Mouse (Mus musculus): ENCODE data around the gene Vps13a. TPM values are rescaled to one million over a fixed set of nuclear protein-coding genes. Genes with fewer than 3 reads are reported as not detected.

Gene Vps13a
- polyA plus RNA-seq (2015; fragmentation: Nextera tagmentation; extraction: Ambion mirVana): 7.7 and 9.3 TPM in 2 replicates

DNA sequence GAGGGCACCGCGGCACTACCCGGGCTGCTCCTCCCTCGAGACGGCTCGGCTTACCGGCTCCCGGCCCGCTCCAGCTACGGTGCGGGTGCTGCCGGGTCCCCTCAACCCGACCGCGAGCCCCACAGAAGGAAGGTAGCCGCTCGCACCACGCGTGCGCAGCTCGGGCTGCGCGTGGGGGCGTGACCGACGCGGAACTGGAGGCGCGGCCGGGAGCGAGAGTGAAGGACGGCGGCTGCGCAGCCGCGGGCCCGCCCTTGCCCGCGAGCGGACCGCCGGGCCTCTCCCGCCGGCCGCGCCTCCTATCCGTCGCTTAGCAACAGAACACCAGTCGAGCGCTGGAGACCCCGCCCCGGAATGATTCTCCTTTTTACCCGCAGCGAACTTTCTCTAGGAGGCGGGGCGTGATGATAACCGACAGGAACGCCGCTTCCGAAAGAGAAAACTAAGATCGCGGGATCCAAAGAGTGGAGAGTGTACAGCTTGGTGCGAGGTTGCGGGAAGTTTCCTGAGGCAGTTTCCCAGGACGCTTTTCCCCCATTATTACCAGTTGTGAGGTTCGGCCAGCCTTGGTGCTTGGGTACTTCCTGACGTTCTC, at the start of gene Vps13a:
Gene Vps13a (minus strand): TSS at position 144 of the 595 bp plus-strand sequence.
- WGBS: under 1% methylated on average over 67 of the region's 67 CpGs
- peaks cover 8% of the 10 kb centered on the region; the same call in 1 of the 2 replicates for H3K27me3 ChIP-seq (replicated peaks; ENCODE audit: control insufficient read depth, insufficient read depth, low read length)
- ATAC-seq: peak; percentile 99
- no peaks in the 10 kb centered on the region for H3K9me3 ChIP-seq (ENCODE audit: control insufficient read depth, low read length)
- peak within 1 kb of the TSS; percentile 67 for H3K9ac ChIP-seq (replicated peaks; ENCODE audit: low read depth, low read length)
- H3K27ac ChIP-seq (ENCODE audit: low read length): no peak within 1 kb of the TSS
- H3K36me3 ChIP-seq (ENCODE audit: control insufficient read depth, insufficient read depth): no peaks in the 10 kb centered on the region
- peak within 1 kb of the TSS; percentile 94 for H3K4me2 ChIP-seq (ENCODE audit: low read length)
- H3K4me3 ChIP-seq (replicated peaks; ENCODE audit: low read length): peak within 1 kb of the TSS; percentile 82
- peaks cover 12% of the 10 kb centered on the region for H3K4me1 ChIP-seq (replicated peaks; ENCODE audit: control insufficient read depth, insufficient read depth, low read length)

DNA sequence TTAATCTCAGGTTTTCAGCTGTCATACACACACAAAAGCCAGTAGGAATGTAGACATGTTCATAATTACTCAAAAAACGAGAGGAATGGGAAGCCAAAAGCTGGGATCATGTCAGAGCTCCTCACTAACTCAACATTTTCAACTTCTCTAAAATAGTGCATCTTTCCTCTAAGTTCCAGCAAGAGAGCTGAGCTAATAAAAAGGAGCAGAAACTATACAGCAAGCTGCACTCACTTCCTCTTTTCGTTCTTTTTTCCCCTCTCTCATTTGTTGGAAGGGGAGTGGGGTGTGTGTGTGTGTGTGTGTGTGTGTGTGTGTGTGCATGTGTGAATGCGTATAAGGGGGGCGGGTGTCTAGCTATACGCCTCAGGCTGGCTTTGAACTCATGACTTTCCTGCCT, 46.9 kb upstream of the Vps13a start:
- ATAC-seq: no peak
- H3K27me3 ChIP-seq (replicated peaks; ENCODE audit: control insufficient read depth, insufficient read depth, low read length): no peaks in the 10 kb centered on the region
- H3K36me3 ChIP-seq (ENCODE audit: control insufficient read depth, insufficient read depth): no peaks in the 10 kb centered on the region
- no peaks in the 10 kb centered on the region for H3K4me1 ChIP-seq (replicated peaks; ENCODE audit: control insufficient read depth, insufficient read depth, low read length)
- H3K9me3 ChIP-seq (ENCODE audit: control insufficient read depth, low read length): no peaks in the 10 kb centered on the region
- no peak overlapping the region for H3K4me3 ChIP-seq (replicated peaks; ENCODE audit: low read length)
- WGBS: 87% methylated on average over 5 of the region's 5 CpGs
- no peak overlapping the region for H3K27ac ChIP-seq (ENCODE audit: low read length)
- no peak overlapping the region for H3K4me2 ChIP-seq (ENCODE audit: low read length)
- no peak overlapping the region for H3K9ac ChIP-seq (replicated peaks; ENCODE audit: low read depth, low read length)

DNA sequence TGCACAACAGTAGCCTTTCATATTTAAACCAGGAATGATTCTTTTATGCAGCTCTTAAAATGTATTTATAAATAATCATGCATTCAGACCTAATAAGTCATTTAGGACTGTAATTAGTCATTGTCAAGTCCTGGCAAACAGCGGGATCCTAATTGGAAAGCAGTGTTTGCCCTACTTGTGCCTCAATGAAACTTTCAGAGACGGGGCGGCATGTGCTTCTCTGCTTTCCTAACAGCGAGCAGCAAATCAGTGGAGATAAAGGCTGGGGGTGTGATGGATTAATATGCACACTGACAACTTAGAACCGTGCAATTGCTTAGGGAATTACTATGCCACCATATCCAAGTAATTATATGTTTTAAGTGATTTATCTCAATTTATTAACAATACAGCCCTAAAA, 44.5 kb upstream of the Vps13a start:
- Histone ChIP-seq H3K9ac (replicated peaks; ENCODE audit: low read depth, low read length) (no peak overlapping the region), H3K27me3 (replicated peaks; ENCODE audit: control insufficient read depth, insufficient read depth, low read length) (no peaks in the 10 kb centered on the region), H3K36me3 (ENCODE audit: control insufficient read depth, insufficient read depth) (no peaks in the 10 kb centered on the region), H3K4me3 (replicated peaks; ENCODE audit: low read length) (no peak overlapping the region), H3K27ac (ENCODE audit: low read length) (no peak overlapping the region), H3K4me1 (replicated peaks; ENCODE audit: control insufficient read depth, insufficient read depth, low read length) (no peaks in the 10 kb centered on the region), H3K4me2 (ENCODE audit: low read length) (no peak overlapping the region), H3K9me3 (ENCODE audit: control insufficient read depth, low read length) (no peaks in the 10 kb centered on the region)
- WGBS: 9% methylated on average over 5 of the region's 5 CpGs
- ATAC-seq: peak; percentile 66; the same call in 1 of the 2 replicates

DNA sequence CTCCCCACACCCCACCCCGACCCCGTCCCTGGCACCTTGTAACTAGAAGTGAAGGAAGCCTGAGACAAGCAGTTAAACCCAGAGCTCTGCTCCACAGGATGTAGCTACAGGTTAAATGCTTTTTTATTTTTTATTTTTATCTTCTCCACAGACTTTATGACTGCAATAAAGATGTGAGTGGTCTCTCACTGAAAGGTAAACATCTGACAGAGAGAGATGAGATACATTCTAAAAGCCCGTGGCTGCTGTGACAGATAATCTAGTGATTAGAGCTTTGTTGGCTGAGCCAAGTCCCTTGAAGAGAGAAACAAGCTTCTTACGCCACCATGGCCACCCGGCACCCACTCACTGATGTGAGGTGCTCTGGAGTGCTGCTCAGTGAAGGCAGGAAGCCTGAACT, 34.1 kb upstream of the Vps13a start:
- H3K36me3 ChIP-seq (ENCODE audit: control insufficient read depth, insufficient read depth): no peaks in the 10 kb centered on the region
- no peak overlapping the region for H3K9ac ChIP-seq (replicated peaks; ENCODE audit: low read depth, low read length)
- H3K27ac ChIP-seq (ENCODE audit: low read length): no peak overlapping the region
- H3K4me3 ChIP-seq (replicated peaks; ENCODE audit: low read length): no peak overlapping the region
- H3K4me2 ChIP-seq (ENCODE audit: low read length): no peak overlapping the region
- H3K4me1 ChIP-seq (replicated peaks; ENCODE audit: control insufficient read depth, insufficient read depth, low read length): no peaks in the 10 kb centered on the region
- no peaks in the 10 kb centered on the region for H3K27me3 ChIP-seq (replicated peaks; ENCODE audit: control insufficient read depth, insufficient read depth, low read length)
- WGBS: 59% methylated on average over 5 of the region's 5 CpGs
- H3K9me3 ChIP-seq (ENCODE audit: control insufficient read depth, low read length): no peaks in the 10 kb centered on the region
- ATAC-seq: no peak

DNA sequence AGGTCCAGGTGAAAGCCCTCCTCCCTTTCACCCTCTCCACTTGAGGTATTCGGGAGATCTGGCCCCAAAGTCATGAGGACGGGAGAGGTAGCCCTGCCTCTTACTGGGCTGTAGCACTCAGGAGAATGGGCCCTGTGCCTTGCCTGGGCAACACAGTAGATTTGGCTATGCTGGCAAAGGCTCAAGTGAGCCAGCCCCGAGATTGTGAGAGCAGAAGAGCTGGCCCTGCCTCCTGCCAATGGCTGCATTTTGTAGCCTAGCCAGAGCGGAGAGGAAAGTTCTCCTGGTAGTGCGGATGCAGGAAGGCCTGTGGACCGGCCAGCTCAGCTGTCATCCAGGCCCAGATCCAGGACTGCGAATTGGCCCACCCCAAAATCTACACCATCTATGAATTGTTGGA, 32.6 kb upstream of the Vps13a start:
- H3K36me3 ChIP-seq (ENCODE audit: control insufficient read depth, insufficient read depth): no peaks in the 10 kb centered on the region
- no peak overlapping the region for H3K27ac ChIP-seq (ENCODE audit: low read length)
- no peaks in the 10 kb centered on the region for H3K4me1 ChIP-seq (replicated peaks; ENCODE audit: control insufficient read depth, insufficient read depth, low read length)
- 76% methylated on average over 7 of the region's 7 CpGs for WGBS
- H3K4me3 ChIP-seq (replicated peaks; ENCODE audit: low read length): no peak overlapping the region
- no peaks in the 10 kb centered on the region for H3K9me3 ChIP-seq (ENCODE audit: control insufficient read depth, low read length)
- H3K9ac ChIP-seq (replicated peaks; ENCODE audit: low read depth, low read length): no peak overlapping the region
- no peak for ATAC-seq
- H3K4me2 ChIP-seq (ENCODE audit: low read length): no peak overlapping the region
- no peaks in the 10 kb centered on the region for H3K27me3 ChIP-seq (replicated peaks; ENCODE audit: control insufficient read depth, insufficient read depth, low read length)

DNA sequence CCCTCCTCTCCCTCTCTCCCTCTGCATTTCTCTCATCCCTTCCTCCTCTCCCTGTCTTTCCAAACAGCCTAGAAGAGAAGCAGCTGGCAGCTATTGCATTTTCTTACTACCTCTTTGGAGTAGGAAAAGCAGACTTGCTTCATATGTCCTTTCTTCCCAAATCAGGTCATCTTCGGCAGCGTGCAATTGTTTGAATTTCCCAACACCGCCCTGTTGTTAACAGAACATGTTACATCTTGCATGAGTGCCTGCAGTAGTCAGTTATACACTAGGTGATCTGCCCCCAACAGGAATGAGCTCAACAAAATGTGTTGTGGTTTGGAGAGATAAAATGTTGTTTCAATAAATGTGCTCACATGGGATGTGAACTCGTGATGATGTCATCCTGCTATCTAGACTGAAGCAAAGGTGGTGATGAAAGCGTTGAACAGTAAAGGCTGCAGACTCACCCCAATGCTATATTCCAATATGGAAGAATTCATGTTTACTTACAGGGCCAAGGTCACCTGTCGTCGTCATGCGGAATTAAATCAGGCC, 31.4 kb upstream of the Vps13a start:
- H3K9me3 ChIP-seq (ENCODE audit: control insufficient read depth, low read length): no peaks in the 10 kb centered on the region
- H3K4me1 ChIP-seq (replicated peaks; ENCODE audit: control insufficient read depth, insufficient read depth, low read length): no peaks in the 10 kb centered on the region
- no peak overlapping the region for H3K27ac ChIP-seq (ENCODE audit: low read length)
- no peak overlapping the region for H3K9ac ChIP-seq (replicated peaks; ENCODE audit: low read depth, low read length)
- no peak overlapping the region for H3K4me3 ChIP-seq (replicated peaks; ENCODE audit: low read length)
- H3K36me3 ChIP-seq (ENCODE audit: control insufficient read depth, insufficient read depth): no peaks in the 10 kb centered on the region
- H3K27me3 ChIP-seq (replicated peaks; ENCODE audit: control insufficient read depth, insufficient read depth, low read length): no peaks in the 10 kb centered on the region
- no peak overlapping the region for H3K4me2 ChIP-seq (ENCODE audit: low read length)
- WGBS: 92% methylated on average over 8 of the region's 8 CpGs
- no peak for ATAC-seq

DNA sequence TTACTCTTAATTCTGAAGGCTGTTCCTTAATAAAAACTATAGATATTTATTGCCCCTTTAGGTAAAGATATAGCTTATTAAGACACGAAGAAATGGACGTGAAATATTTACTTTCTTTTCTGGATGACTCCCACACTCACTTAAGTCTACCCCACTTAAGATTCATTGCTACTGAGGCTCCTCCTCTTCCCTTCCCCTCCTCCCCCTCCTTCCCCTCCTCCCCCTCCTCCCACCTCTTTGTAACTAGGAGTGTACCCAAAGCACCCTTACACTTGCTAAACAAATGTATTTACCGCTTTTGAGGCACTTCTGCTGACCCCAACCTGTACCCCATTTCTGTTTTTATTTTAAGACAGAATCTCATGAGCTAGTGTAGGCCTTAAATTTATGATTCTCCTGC, 24.4 kb upstream of the Vps13a start:
- Histone ChIP-seq H3K27ac (ENCODE audit: low read length) (no peak overlapping the region), H3K9ac (replicated peaks; ENCODE audit: low read depth, low read length) (no peak overlapping the region), H3K4me1 (replicated peaks; ENCODE audit: control insufficient read depth, insufficient read depth, low read length) (no peaks in the 10 kb centered on the region), H3K4me3 (replicated peaks; ENCODE audit: low read length) (no peak overlapping the region), H3K36me3 (ENCODE audit: control insufficient read depth, insufficient read depth) (no peaks in the 10 kb centered on the region), H3K4me2 (ENCODE audit: low read length) (no peak overlapping the region), H3K9me3 (ENCODE audit: control insufficient read depth, low read length) (no peaks in the 10 kb centered on the region), H3K27me3 (replicated peaks; ENCODE audit: control insufficient read depth, insufficient read depth, low read length) (no peaks in the 10 kb centered on the region)
- WGBS: 57% methylated on average over 3 of the region's 3 CpGs
- ATAC-seq: no peak

DNA sequence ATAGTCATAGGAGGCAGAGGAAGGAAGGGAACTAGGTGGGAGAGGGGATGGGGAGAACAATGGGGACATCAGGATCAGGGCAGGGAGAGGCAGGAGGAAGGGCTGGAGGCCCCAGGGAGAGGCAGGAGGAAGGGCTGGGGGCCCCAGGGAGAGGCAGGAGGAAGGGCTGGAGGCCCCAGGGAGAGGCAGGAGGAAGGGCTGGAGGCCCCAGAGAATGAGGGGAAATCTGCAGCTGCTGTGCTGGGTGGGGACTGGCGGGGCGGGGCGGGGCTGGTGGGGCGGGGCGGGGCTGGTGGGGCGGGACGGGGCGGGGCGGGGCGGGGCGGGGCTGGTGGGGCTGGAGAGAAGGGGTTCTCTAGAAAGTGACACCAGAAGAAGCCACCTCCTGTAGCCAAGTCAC, 23.8 kb upstream of the Vps13a start:
- Histone ChIP-seq H3K4me1 (replicated peaks; ENCODE audit: control insufficient read depth, insufficient read depth, low read length) (no peaks in the 10 kb centered on the region), H3K27me3 (replicated peaks; ENCODE audit: control insufficient read depth, insufficient read depth, low read length) (no peaks in the 10 kb centered on the region), H3K9me3 (ENCODE audit: control insufficient read depth, low read length) (no peaks in the 10 kb centered on the region), H3K4me2 (ENCODE audit: low read length) (no peak overlapping the region), H3K9ac (replicated peaks; ENCODE audit: low read depth, low read length) (no peak overlapping the region), H3K36me3 (ENCODE audit: control insufficient read depth, insufficient read depth) (no peaks in the 10 kb centered on the region), H3K27ac (ENCODE audit: low read length) (no peak overlapping the region), H3K4me3 (replicated peaks; ENCODE audit: low read length) (no peak overlapping the region)
- no CpG with 5 or more reads among the region's 11 CpGs for WGBS
- no peak for ATAC-seq

DNA sequence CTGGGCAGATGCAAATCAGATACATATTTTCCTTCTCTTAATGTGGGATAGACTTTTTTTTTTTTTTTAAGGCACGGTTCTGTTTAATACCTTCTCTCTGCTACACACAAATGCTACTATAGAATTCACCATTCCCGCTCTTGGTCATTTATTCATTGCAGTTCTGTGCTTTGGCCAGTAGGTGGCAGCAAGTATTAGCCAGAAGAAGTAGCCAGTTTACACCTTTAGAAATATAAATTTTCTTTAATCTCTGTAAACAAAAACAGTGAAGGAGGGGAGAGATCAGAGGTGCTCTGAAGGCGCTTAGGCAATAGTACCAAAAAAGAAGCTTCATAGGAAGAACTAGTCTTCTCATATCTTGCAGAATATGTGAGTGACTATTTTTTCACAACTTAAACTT, 22.0 kb upstream of the Vps13a start:
- Histone ChIP-seq H3K36me3 (ENCODE audit: control insufficient read depth, insufficient read depth) (no peaks in the 10 kb centered on the region), H3K4me3 (replicated peaks; ENCODE audit: low read length) (no peak overlapping the region), H3K27ac (ENCODE audit: low read length) (no peak overlapping the region), H3K9me3 (ENCODE audit: control insufficient read depth, low read length) (no peaks in the 10 kb centered on the region), H3K4me2 (ENCODE audit: low read length) (no peak overlapping the region), H3K9ac (replicated peaks; ENCODE audit: low read depth, low read length) (no peak overlapping the region), H3K27me3 (replicated peaks; ENCODE audit: control insufficient read depth, insufficient read depth, low read length) (no peaks in the 10 kb centered on the region), H3K4me1 (replicated peaks; ENCODE audit: control insufficient read depth, insufficient read depth, low read length) (no peaks in the 10 kb centered on the region)
- 0% methylated on average over 3 of the region's 3 CpGs for WGBS
- ATAC-seq: no peak

DNA sequence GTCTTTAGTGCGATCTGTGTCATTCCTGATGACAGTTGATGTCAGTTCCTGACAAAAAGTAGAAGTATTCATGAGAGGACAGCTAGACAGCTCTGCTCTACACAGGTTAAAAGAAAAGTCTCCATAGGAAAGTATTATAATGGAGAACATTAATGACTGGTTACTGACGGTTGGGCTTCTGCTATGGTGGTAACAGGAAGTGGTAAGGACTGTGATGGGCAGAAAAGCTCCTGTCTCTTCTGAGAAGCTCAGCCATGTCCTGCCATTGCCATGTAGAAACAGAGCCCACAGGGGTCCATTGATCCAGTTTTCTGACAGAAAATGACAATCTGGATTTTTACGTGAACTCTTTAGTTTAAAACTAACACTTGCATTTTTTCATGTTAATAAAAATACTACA, 21.4 kb upstream of the Vps13a start:
- Histone ChIP-seq H3K9me3 (ENCODE audit: control insufficient read depth, low read length) (no peaks in the 10 kb centered on the region), H3K4me2 (ENCODE audit: low read length) (no peak overlapping the region), H3K27ac (ENCODE audit: low read length) (no peak overlapping the region), H3K9ac (replicated peaks; ENCODE audit: low read depth, low read length) (no peak overlapping the region), H3K4me1 (replicated peaks; ENCODE audit: control insufficient read depth, insufficient read depth, low read length) (no peaks in the 10 kb centered on the region), H3K36me3 (ENCODE audit: control insufficient read depth, insufficient read depth) (no peaks in the 10 kb centered on the region), H3K4me3 (replicated peaks; ENCODE audit: low read length) (no peak overlapping the region), H3K27me3 (replicated peaks; ENCODE audit: control insufficient read depth, insufficient read depth, low read length) (no peaks in the 10 kb centered on the region)
- ATAC-seq: no peak
- 79% methylated on average over 3 of the region's 3 CpGs for WGBS

Measured in forebrain, embryonic 16.5 days (tissue).